Mouse (Mus musculus): Measurements from ENCODE around the gene D430042O09Rik.

DNA sequence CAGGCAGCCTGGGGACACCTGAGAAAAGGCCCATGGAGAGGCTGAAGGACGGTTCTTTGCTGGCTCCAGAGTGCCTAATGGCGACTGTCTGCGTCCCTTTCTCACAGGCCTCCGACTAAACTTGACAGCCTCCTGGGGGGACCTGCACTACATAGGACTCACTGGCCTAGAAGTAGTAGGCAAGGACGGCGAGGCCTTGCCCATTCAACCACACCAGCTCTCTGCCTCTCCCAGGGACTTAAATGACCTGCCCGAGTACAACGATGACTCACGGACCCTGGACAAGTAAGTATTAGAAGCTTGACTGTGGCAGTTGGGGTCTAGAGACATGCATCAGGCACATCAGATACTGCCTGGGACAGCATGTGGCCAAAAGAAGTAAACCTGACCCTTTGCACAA lies 152.7 kb downstream of the D430042O09Rik start:
- no peak for TF ChIP-seq CTCF (IDR thresholded peaks at IDR 0.05; ENCODE audit: low read depth)
- no peak for TF ChIP-seq EP300 (IDR thresholded peaks at IDR 0.05; ENCODE audit: low read depth)
